Mouse (Mus musculus) limb, embryonic 10.5 days (tissue): ENCODE results near the gene Inpp5a. TPM values are rescaled to one million over a fixed set of nuclear protein-coding genes. Genes with fewer than 3 reads are reported as not detected.

Source experiments
- DNase-seq: peaks from one replicate; pipeline ENCODE4 v3.0.0-alpha.2; 2017; ENCODE audit warnings: low spot score
- H3K27ac ChIP-seq: fragments of 300-500 bp; sonication (generic); 2 replicates; pipeline ENCODE4 v1.5.1; 2016; ENCODE audit warnings: mild to moderate bottlenecking
- H3K27me3 ChIP-seq: fragments of 300-500 bp; sonication (generic); 2 replicates; pipeline ENCODE4 v1.6.1; 2016; ENCODE audit warnings: low read depth, mild to moderate bottlenecking; ENCODE audit not compliant: poor library complexity, severe bottlenecking
- H3K36me3 ChIP-seq: fragments of 300-500 bp; sonication (generic); 2 replicates; pipeline ENCODE4 v1.6.1; 2016; ENCODE audit warnings: mild to moderate bottlenecking, moderate library complexity
- H3K4me1 ChIP-seq: fragments of 300-500 bp; sonication (generic); 2 replicates; pipeline ENCODE4 v1.6.1; 2016
- H3K4me3 ChIP-seq: fragments of 300-500 bp; sonication (generic); 2 replicates; pipeline ENCODE4 v1.5.1; 2016; ENCODE audit warnings: mild to moderate bottlenecking, moderate library complexity
- H3K9me3 ChIP-seq: fragments of 300-500 bp; sonication (generic); replicated peaks from 2 replicates; pipeline ENCODE4 v1.6.1; 2016; ENCODE audit warnings: mild to moderate bottlenecking
- WGBS: fragments of 180-500 bp; shearing (Covaris S2); methylation state at CpG from one replicate; pipeline ENCODE4 v1.1.7; 2016; 5-methylcytosine and 5-hydroxymethylcytosine counted together
- polyA plus RNA-seq: library from polyadenylated mRNA; unstranded; fragments of >200 nt; fragmentation: Nextera tagmentation; extraction: Ambion mirVana; gene quantifications from 2 replicates; pipeline ENCODE4 v1.2.1, GENCODE M21; 2016

Inpp5a gene
- polyA plus RNA-seq, result 14.2 and 17.3 TPM in 2 replicates

- peak; percentile 98 for DNase-seq
- Histone ChIP-seq H3K4me1 (peaks cover 28% of the 10 kb centered on the region), H3K9me3 (no peaks in the 10 kb centered on the region), H3K27me3 (no peaks in the 10 kb centered on the region), H3K4me3 (peak within 1 kb of the TSS; percentile 84), H3K36me3 (no peaks in the 10 kb centered on the region), H3K27ac (peak within 1 kb of the TSS; percentile 95)
- under 1% methylated on average over 46 of the region's 47 CpGs for WGBS
Measured at GRCm38 (mm10) chr7:139388670-139389212, at the start of gene Inpp5a. Gene Inpp5a (plus strand): TSS chr7:139389109.

GRCm38 (mm10) chr7:139339184-139339583 lies 49.7 kb upstream of the Inpp5a start:
- Histone ChIP-seq H3K4me1 (no peaks in the 10 kb centered on the region), H3K9me3 (no peaks in the 10 kb centered on the region), H3K4me3 (no peak overlapping the region), H3K36me3 (no peaks in the 10 kb centered on the region), H3K27me3 (no peaks in the 10 kb centered on the region), H3K27ac (no peak overlapping the region)
- WGBS, result 86% methylated on average over 3 of the region's 3 CpGs
- no peak for DNase-seq

- Histone ChIP-seq H3K9me3 (no peaks in the 10 kb centered on the region), H3K36me3 (no peaks in the 10 kb centered on the region), H3K27me3 (no peaks in the 10 kb centered on the region), H3K4me1 (no peaks in the 10 kb centered on the region), H3K4me3 (no peak overlapping the region), H3K27ac (no peak overlapping the region)
- no peak for DNase-seq
- WGBS, result 81% methylated on average over 4 of the region's 4 CpGs
Measured at GRCm38 (mm10) chr7:139341020-139341660, 47.8 kb upstream of the Inpp5a start.

- Histone ChIP-seq H3K27ac (no peak overlapping the region), H3K36me3 (no peaks in the 10 kb centered on the region), H3K4me3 (no peak overlapping the region), H3K4me1 (peaks cover 5% of the 10 kb centered on the region), H3K9me3 (no peaks in the 10 kb centered on the region), H3K27me3 (no peaks in the 10 kb centered on the region)
- DNase-seq, result no peak
- WGBS, result 85% methylated on average over 5 of the region's 5 CpGs
Measured at GRCm38 (mm10) chr7:139342809-139343208, 46.1 kb upstream of the Inpp5a start.

- Histone ChIP-seq H3K36me3 (no peaks in the 10 kb centered on the region), H3K4me1 (peaks cover 5% of the 10 kb centered on the region), H3K9me3 (no peaks in the 10 kb centered on the region), H3K4me3 (no peak overlapping the region), H3K27me3 (no peaks in the 10 kb centered on the region), H3K27ac (no peak overlapping the region)
- WGBS, result 24% methylated on average over 7 of the region's 7 CpGs
- DNase-seq, result no peak
Measured at GRCm38 (mm10) chr7:139347051-139347450, 41.9 kb upstream of the Inpp5a start.

- Histone ChIP-seq H3K4me1 (peaks cover 5% of the 10 kb centered on the region), H3K27ac (no peak overlapping the region), H3K9me3 (no peaks in the 10 kb centered on the region), H3K27me3 (no peaks in the 10 kb centered on the region), H3K36me3 (no peaks in the 10 kb centered on the region), H3K4me3 (no peak overlapping the region)
- no peak for DNase-seq
- 88% methylated on average over 3 of the region's 3 CpGs for WGBS
Measured at GRCm38 (mm10) chr7:139350606-139351005, 38.3 kb upstream of the Inpp5a start.

GRCm38 (mm10) chr7:139354370-139355139 lies 34.4 kb upstream of the Inpp5a start:
- H3K9me3 ChIP-seq, result no peaks in the 10 kb centered on the region
- no peak for DNase-seq
- H3K4me1 ChIP-seq, result no peaks in the 10 kb centered on the region
- H3K4me3 ChIP-seq, result no peak overlapping the region
- 92% methylated on average over 4 of the region's 4 CpGs for WGBS
- H3K27me3 ChIP-seq, result no peaks in the 10 kb centered on the region
- H3K27ac ChIP-seq, result no peak overlapping the region
- H3K36me3 ChIP-seq, result no peaks in the 10 kb centered on the region

- 77% methylated on average over 2 of the region's 2 CpGs for WGBS
- no peak overlapping the region for H3K4me3 ChIP-seq
- no peaks in the 10 kb centered on the region for H3K27me3 ChIP-seq
- no peaks in the 10 kb centered on the region for H3K4me1 ChIP-seq
- no peak overlapping the region for H3K27ac ChIP-seq
- no peak for DNase-seq
- no peaks in the 10 kb centered on the region for H3K9me3 ChIP-seq
- no peaks in the 10 kb centered on the region for H3K36me3 ChIP-seq
Measured at GRCm38 (mm10) chr7:139357043-139357442, 31.9 kb upstream of the Inpp5a start.

GRCm38 (mm10) chr7:139359906-139360305 lies 29.0 kb upstream of the Inpp5a start:
- H3K4me1 ChIP-seq, result peaks cover 26% of the 10 kb centered on the region
- no peak overlapping the region for H3K4me3 ChIP-seq
- H3K9me3 ChIP-seq, result no peaks in the 10 kb centered on the region
- 75% methylated on average over 4 of the region's 4 CpGs for WGBS
- H3K36me3 ChIP-seq, result no peaks in the 10 kb centered on the region
- no peak overlapping the region for H3K27ac ChIP-seq
- H3K27me3 ChIP-seq, result no peaks in the 10 kb centered on the region
- no peak for DNase-seq

GRCm38 (mm10) chr7:139360890-139361559 lies 27.9 kb upstream of the Inpp5a start:
- DNase-seq, result no peak
- Histone ChIP-seq H3K27me3 (no peaks in the 10 kb centered on the region), H3K27ac (no peak overlapping the region), H3K36me3 (no peaks in the 10 kb centered on the region), H3K9me3 (no peaks in the 10 kb centered on the region), H3K4me3 (no peak overlapping the region), H3K4me1 (peaks cover 33% of the 10 kb centered on the region)
- WGBS, result 91% methylated on average over 3 of the region's 3 CpGs

GRCm38 (mm10) chr7:139361799-139362198 lies 27.1 kb upstream of the Inpp5a start:
- DNase-seq, result no peak
- Histone ChIP-seq H3K27me3 (no peaks in the 10 kb centered on the region), H3K9me3 (no peaks in the 10 kb centered on the region), H3K4me3 (no peak overlapping the region), H3K36me3 (no peaks in the 10 kb centered on the region), H3K4me1 (peaks cover 33% of the 10 kb centered on the region), H3K27ac (no peak overlapping the region)
- 91% methylated on average over 5 of the region's 5 CpGs for WGBS

GRCm38 (mm10) chr7:139362514-139362913 lies 26.4 kb upstream of the Inpp5a start:
- H3K9me3 ChIP-seq, result no peaks in the 10 kb centered on the region
- H3K27ac ChIP-seq, result no peak overlapping the region
- no peak for DNase-seq
- WGBS, result 91% methylated on average over 3 of the region's 3 CpGs
- H3K4me3 ChIP-seq, result no peak overlapping the region
- H3K27me3 ChIP-seq, result no peaks in the 10 kb centered on the region
- peaks cover 33% of the 10 kb centered on the region for H3K4me1 ChIP-seq
- no peaks in the 10 kb centered on the region for H3K36me3 ChIP-seq
